Mouse (Mus musculus) hindbrain, embryonic 15.5 days (tissue): ENCODE results near the gene Ldhb. TPM values are rescaled to one million over a fixed set of nuclear protein-coding genes. Genes with fewer than 3 reads are reported as not detected.

Experiments used
- ATAC-seq: fragments of 200-750 bp; cut with Nextera tagmentation; 2 replicates; pipeline ENCODE4 v1.8.0; 2017; ENCODE audit warnings: low read depth, moderate number of reproducible peaks, moderate TSS enrichment; ENCODE audit not compliant: low FRiP score
- H3K27ac ChIP-seq: fragments of 300-500 bp; sonication (generic); replicated peaks from 2 replicates; pipeline ENCODE4 v1.5.1; 2015; ENCODE audit warnings: mild to moderate bottlenecking, inconsistent platforms
- H3K27me3 ChIP-seq: fragments of 300-500 bp; sonication (generic); 2 replicates; pipeline ENCODE4 v1.6.1; 2015; ENCODE audit warnings: control low read depth, inconsistent platforms
- H3K36me3 ChIP-seq: fragments of 300-500 bp; sonication (generic); 2 replicates; pipeline ENCODE4 v1.6.1; 2015; ENCODE audit warnings: control low read depth, inconsistent platforms
- H3K4me1 ChIP-seq: fragments of 300-500 bp; sonication (generic); replicated peaks from 2 replicates; pipeline ENCODE4 v1.6.1; 2015; ENCODE audit warnings: control low read depth, inconsistent platforms
- H3K4me2 ChIP-seq: fragments of 300-500 bp; sonication (generic); 2 replicates; pipeline ENCODE4 v1.6.1; 2015; ENCODE audit warnings: moderate library complexity, mild to moderate bottlenecking, inconsistent platforms
- H3K4me3 ChIP-seq: fragments of 300-500 bp; sonication (generic); 2 replicates; pipeline ENCODE4 v1.5.1; 2015; ENCODE audit warnings: mild to moderate bottlenecking, inconsistent platforms
- H3K9ac ChIP-seq: fragments of 300-500 bp; sonication (generic); 2 replicates; pipeline ENCODE4 v1.6.1; 2015; ENCODE audit warnings: inconsistent platforms
- H3K9me3 ChIP-seq: fragments of 300-500 bp; sonication (generic); 2 replicates; pipeline ENCODE4 v1.6.1; 2016; ENCODE audit warnings: control low read depth, inconsistent platforms
- WGBS: fragments of 180-500 bp; shearing (Covaris S2); methylation state at CpG from one replicate; pipeline ENCODE4 v1.1.7; 2015; 5-methylcytosine and 5-hydroxymethylcytosine counted together
- polyA plus RNA-seq: library from polyadenylated mRNA; unstranded; fragments of >200 nt; fragmentation: Nextera tagmentation; extraction: Ambion mirVana; gene quantifications from 2 replicates; pipeline ENCODE4 v1.2.1, GENCODE M21; 2015

Gene Ldhb
- 477 and 483 TPM in 2 replicates for polyA plus RNA-seq

DNA sequence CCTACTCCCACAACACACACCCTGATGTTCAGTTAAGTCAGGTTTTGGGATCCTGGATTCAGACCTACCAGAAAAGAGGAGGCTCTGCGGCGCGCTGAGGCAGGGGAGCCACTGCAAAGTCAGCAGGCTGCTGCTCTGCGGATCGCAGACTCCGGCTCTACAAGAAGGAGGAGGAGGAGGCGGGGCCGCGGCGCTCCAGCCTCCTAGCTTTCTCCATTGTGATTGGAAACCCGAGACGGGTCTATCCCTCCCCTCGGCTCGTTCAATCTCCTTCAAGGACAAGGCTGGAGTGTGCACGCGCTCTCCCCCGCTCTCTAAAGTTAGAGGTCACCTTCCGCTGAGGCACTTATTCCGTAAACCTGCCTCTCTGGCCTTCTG is at the start of gene Ldhb:
Gene Ldhb (minus strand): TSS at position 173 of the 378 bp plus-strand sequence.
- peak within 1 kb of the TSS; percentile 53 for H3K4me3 ChIP-seq
- H3K4me1 ChIP-seq, result peaks cover 30% of the 10 kb centered on the region
- H3K27ac ChIP-seq, result peak within 1 kb of the TSS; percentile 79
- H3K27me3 ChIP-seq, result peaks cover 12% of the 10 kb centered on the region; the same call in 1 of the 2 replicates
- peak within 1 kb of the TSS; percentile 58 for H3K9ac ChIP-seq
- peak within 1 kb of the TSS; percentile 90 for H3K4me2 ChIP-seq
- 0% methylated on average over 19 of the region's 19 CpGs for WGBS
- no peaks in the 10 kb centered on the region for H3K9me3 ChIP-seq
- peaks cover 6% of the 10 kb centered on the region; the same call in 1 of the 2 replicates for H3K36me3 ChIP-seq
- ATAC-seq, result peak; percentile 97

GRCm38 (mm10) chr6:142555988-142556387 is 48.2 kb upstream of the Ldhb start:
- 62% methylated on average over 1 of the region's 1 CpGs for WGBS
- Histone ChIP-seq H3K36me3 (no peaks in the 10 kb centered on the region), H3K9ac (no peak overlapping the region), H3K9me3 (no peaks in the 10 kb centered on the region), H3K4me1 (no peaks in the 10 kb centered on the region), H3K4me3 (no peak overlapping the region), H3K4me2 (no peak overlapping the region), H3K27ac (no peak overlapping the region), H3K27me3 (no peaks in the 10 kb centered on the region)
- no peak for ATAC-seq

DNA sequence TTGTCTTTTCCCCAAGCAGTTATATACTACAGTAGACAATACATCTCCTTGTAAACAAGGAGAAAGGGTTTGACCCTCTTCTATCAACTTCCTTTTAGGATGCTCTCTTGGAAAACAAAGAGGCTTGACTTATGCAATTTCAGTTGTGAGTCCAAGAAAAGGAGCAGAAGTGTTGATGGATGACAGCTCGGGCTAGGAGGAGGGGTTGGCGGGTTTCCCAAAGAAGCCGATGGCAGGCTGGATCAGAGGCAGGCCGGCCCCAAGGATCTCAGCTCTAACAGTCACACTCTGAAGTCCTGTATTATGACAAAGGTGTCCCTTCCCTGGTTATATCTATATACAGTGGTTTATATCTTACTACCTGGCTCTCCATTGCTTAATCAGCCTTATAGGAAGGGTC is 43.7 kb upstream of the Ldhb start:
- Histone ChIP-seq H3K27me3 (no peaks in the 10 kb centered on the region), H3K4me1 (no peaks in the 10 kb centered on the region), H3K4me2 (no peak overlapping the region), H3K9me3 (no peaks in the 10 kb centered on the region), H3K36me3 (no peaks in the 10 kb centered on the region), H3K27ac (no peak overlapping the region), H3K9ac (no peak overlapping the region), H3K4me3 (no peak overlapping the region)
- 57% methylated on average over 4 of the region's 4 CpGs for WGBS
- ATAC-seq, result no peak

DNA sequence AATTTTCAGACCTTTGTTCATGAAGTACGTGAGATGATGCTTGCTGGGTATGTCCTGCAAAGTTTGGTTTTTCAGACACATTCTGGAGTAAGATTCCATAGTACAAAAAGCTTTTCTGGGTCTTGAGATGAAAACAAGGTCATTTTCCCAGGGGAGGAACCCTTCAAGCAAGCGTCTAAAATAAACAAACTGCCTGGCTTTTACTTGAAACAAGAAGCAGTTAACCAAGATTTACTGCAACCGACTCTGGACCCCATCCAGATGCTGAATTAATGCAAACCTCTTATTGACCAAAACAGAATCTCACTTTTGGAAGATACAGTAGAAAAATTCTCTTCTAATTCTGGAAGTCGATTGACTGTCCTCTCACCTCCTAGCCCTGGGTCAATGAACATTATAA is 43.1 kb upstream of the Ldhb start:
- 73% methylated on average over 4 of the region's 4 CpGs for WGBS
- Histone ChIP-seq H3K27ac (no peak overlapping the region), H3K9me3 (no peaks in the 10 kb centered on the region), H3K4me1 (no peaks in the 10 kb centered on the region), H3K36me3 (no peaks in the 10 kb centered on the region), H3K9ac (no peak overlapping the region), H3K4me3 (no peak overlapping the region), H3K4me2 (no peak overlapping the region), H3K27me3 (no peaks in the 10 kb centered on the region)
- ATAC-seq, result no peak

GRCm38 (mm10) chr6:142548377-142548776 is 40.6 kb upstream of the Ldhb start:
- no peak overlapping the region for H3K9ac ChIP-seq
- WGBS, result 89% methylated on average over 2 of the region's 2 CpGs
- no peak overlapping the region for H3K27ac ChIP-seq
- H3K9me3 ChIP-seq, result no peaks in the 10 kb centered on the region
- no peaks in the 10 kb centered on the region for H3K27me3 ChIP-seq
- no peak for ATAC-seq
- no peaks in the 10 kb centered on the region for H3K4me1 ChIP-seq
- H3K4me3 ChIP-seq, result no peak overlapping the region
- H3K36me3 ChIP-seq, result no peaks in the 10 kb centered on the region
- H3K4me2 ChIP-seq, result no peak overlapping the region

DNA sequence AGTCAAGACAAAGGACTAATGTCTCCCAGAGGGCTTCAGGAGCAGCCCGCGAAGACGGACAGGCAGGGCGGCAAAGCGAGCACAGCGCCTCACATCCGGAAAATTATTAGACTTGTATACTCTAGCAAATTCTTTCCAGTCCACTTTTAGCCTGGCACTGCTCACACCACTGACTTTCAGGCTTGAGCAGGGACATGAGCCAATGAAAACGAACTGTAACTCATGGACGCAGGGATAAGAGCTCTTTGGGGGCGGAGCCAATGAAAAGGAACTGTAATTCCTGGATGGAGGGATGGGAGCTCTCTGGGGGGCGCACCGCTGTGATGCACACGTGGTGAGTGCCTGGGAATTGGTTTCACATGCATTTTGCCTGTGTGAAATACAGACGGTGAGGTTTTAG is 37.4 kb upstream of the Ldhb start:
- H3K36me3 ChIP-seq, result no peaks in the 10 kb centered on the region
- H3K27me3 ChIP-seq, result no peaks in the 10 kb centered on the region
- 48% methylated on average over 14 of the region's 14 CpGs for WGBS
- H3K4me3 ChIP-seq, result no peak overlapping the region
- H3K9me3 ChIP-seq, result no peaks in the 10 kb centered on the region
- no peak overlapping the region for H3K27ac ChIP-seq
- H3K9ac ChIP-seq, result no peak overlapping the region
- no peak for ATAC-seq
- H3K4me1 ChIP-seq, result no peaks in the 10 kb centered on the region
- H3K4me2 ChIP-seq, result peak overlapping the region; percentile 39

GRCm38 (mm10) chr6:142543648-142544047 is 35.9 kb upstream of the Ldhb start:
- Histone ChIP-seq H3K27me3 (no peaks in the 10 kb centered on the region), H3K9me3 (no peaks in the 10 kb centered on the region), H3K36me3 (no peaks in the 10 kb centered on the region), H3K4me1 (no peaks in the 10 kb centered on the region), H3K9ac (no peak overlapping the region), H3K27ac (no peak overlapping the region), H3K4me2 (no peak overlapping the region), H3K4me3 (no peak overlapping the region)
- no peak for ATAC-seq
- 78% methylated on average over 4 of the region's 4 CpGs for WGBS

DNA sequence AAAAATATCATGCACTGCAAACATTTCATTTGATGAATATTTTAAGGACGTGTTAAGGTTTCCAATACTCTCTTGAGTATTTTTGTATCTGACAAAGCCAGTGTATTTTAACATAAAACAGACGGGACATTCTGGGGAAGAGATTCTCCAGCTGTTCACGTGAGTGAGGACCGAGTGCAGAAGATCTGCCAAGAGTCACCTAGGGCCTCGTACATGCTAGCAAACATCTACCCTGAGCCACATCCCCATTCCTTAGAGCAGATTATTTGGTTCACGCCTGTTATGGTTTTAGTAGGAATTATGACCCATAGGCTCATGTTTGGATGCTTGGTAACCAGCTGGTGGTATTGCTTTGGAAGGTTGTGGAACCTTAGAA is 35.0 kb upstream of the Ldhb start:
- Histone ChIP-seq H3K27me3 (no peaks in the 10 kb centered on the region), H3K4me2 (no peak overlapping the region), H3K36me3 (no peaks in the 10 kb centered on the region), H3K9me3 (no peaks in the 10 kb centered on the region), H3K4me1 (no peaks in the 10 kb centered on the region), H3K9ac (no peak overlapping the region), H3K4me3 (no peak overlapping the region), H3K27ac (no peak overlapping the region)
- no peak for ATAC-seq
- WGBS, result 92% methylated on average over 6 of the region's 6 CpGs

DNA sequence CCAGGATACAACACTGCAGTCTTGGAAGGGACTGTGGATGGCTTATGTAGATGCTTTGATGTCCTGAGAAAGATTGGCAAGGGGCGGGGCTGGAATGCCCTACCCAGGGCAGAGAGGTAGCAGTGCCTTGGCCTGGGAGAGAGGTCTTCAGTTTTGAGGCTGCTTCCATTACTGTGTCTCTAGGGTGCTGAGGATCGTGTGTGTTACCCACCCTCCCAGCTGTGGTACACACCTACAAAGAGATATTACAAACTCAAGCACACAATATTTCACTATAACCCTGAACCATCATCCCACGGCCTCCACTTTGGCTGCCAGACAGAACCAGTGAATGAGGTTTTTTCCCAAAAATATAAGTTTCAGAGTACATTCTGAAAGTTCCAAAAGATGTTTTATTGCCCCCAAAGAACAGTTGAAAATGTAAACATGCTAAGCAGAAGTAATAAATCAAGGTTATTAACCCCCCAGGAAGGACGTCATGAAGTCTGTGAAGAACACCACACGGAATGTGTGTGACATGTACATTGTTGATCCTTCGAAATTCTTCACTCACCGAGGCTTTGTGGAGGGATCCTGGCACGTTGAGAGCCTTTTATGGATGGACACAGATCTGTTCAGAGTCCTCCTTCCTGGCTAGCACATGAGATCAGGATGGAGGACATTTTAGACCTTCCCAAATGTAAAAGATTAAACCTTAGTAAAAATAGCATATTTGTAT is 34.5 kb upstream of the Ldhb start:
- ATAC-seq, result no peak
- 88% methylated on average over 8 of the region's 8 CpGs for WGBS
- H3K36me3 ChIP-seq, result no peaks in the 10 kb centered on the region
- no peak overlapping the region for H3K4me2 ChIP-seq
- no peak overlapping the region for H3K27ac ChIP-seq
- H3K27me3 ChIP-seq, result no peaks in the 10 kb centered on the region
- H3K9ac ChIP-seq, result no peak overlapping the region
- no peaks in the 10 kb centered on the region for H3K9me3 ChIP-seq
- no peaks in the 10 kb centered on the region for H3K4me1 ChIP-seq
- H3K4me3 ChIP-seq, result no peak overlapping the region

GRCm38 (mm10) chr6:142540561-142541160 is 32.9 kb upstream of the Ldhb start:
- ATAC-seq, result no peak
- Histone ChIP-seq H3K4me1 (no peaks in the 10 kb centered on the region), H3K4me2 (no peak overlapping the region), H3K4me3 (no peak overlapping the region), H3K27me3 (no peaks in the 10 kb centered on the region), H3K36me3 (no peaks in the 10 kb centered on the region), H3K9me3 (no peaks in the 10 kb centered on the region), H3K27ac (no peak overlapping the region), H3K9ac (no peak overlapping the region)
- WGBS, result 93% methylated on average over 10 of the region's 10 CpGs

GRCm38 (mm10) chr6:142540131-142540530 is 32.4 kb upstream of the Ldhb start:
- 86% methylated on average over 5 of the region's 5 CpGs for WGBS
- Histone ChIP-seq H3K36me3 (no peaks in the 10 kb centered on the region), H3K9me3 (no peaks in the 10 kb centered on the region), H3K27me3 (no peaks in the 10 kb centered on the region), H3K27ac (no peak overlapping the region), H3K9ac (no peak overlapping the region), H3K4me1 (no peaks in the 10 kb centered on the region), H3K4me2 (no peak overlapping the region), H3K4me3 (no peak overlapping the region)
- ATAC-seq, result no peak

GRCm38 (mm10) chr6:142538503-142538902 is 30.7 kb upstream of the Ldhb start:
- ATAC-seq, result no peak
- no peak overlapping the region for H3K9ac ChIP-seq
- no peaks in the 10 kb centered on the region for H3K36me3 ChIP-seq
- H3K27me3 ChIP-seq, result no peaks in the 10 kb centered on the region
- H3K4me1 ChIP-seq, result no peaks in the 10 kb centered on the region
- 84% methylated on average over 17 of the region's 17 CpGs for WGBS
- H3K4me3 ChIP-seq, result no peak overlapping the region
- no peaks in the 10 kb centered on the region for H3K9me3 ChIP-seq
- H3K27ac ChIP-seq, result no peak overlapping the region
- no peak overlapping the region for H3K4me2 ChIP-seq

DNA sequence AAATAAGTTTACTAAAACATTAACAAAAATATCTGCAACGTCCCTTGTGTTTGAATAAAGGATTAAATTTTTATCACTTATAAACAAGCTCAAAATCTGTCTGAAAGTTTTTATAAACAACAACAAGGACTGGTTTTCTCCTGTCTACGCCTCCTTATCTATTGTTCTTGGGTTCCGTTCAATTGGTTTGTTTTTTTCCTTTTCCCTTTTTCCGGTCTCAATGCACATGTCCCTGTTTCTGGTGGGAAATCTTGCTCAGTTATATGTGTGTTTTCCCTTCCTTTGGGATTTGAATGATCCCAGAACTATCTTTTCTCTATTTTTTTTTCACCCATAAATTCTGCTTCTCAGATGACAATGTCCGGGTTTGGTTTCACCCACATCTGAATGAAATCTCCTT is 25.7 kb upstream of the Ldhb start:
- Histone ChIP-seq H3K9me3 (no peaks in the 10 kb centered on the region), H3K27me3 (no peaks in the 10 kb centered on the region), H3K9ac (no peak overlapping the region), H3K36me3 (no peaks in the 10 kb centered on the region), H3K4me3 (no peak overlapping the region), H3K4me2 (no peak overlapping the region), H3K27ac (no peak overlapping the region), H3K4me1 (no peaks in the 10 kb centered on the region)
- 86% methylated on average over 5 of the region's 5 CpGs for WGBS
- ATAC-seq, result no peak
